Mouse (Mus musculus) embryonic facial prominence, embryonic 11.5 days (tissue): ENCODE data around the gene Tlnrd1. TPM values are rescaled to one million over a fixed set of nuclear protein-coding genes. Genes with fewer than 3 reads are reported as not detected.

Experiments used
- ATAC-seq: fragments of 200-750 bp; cut with Nextera tagmentation; replicated peaks from 2 replicates; pipeline ENCODE4 v1.8.0; 2017; ENCODE audit warnings: low read depth; ENCODE audit not compliant: insufficient number of reproducible peaks, low FRiP score, low TSS enrichment
- DNase-seq: peaks from one replicate; pipeline ENCODE4 v3.0.0-alpha.2; 2015; ENCODE audit warnings: low spot score
- H3K27ac ChIP-seq: fragments of 300-500 bp; sonication (generic); replicated peaks from 2 replicates; pipeline ENCODE4 v1.5.1; 2014; ENCODE audit warnings: mild to moderate bottlenecking, low read depth, low read length, control low read depth
- H3K27me3 ChIP-seq: fragments of 300-500 bp; sonication (generic); 2 replicates; pipeline ENCODE4 v1.6.1; 2014; ENCODE audit warnings: mild to moderate bottlenecking, low read length, moderate library complexity, mixed read lengths; ENCODE audit not compliant: control insufficient read depth, insufficient read depth
- H3K36me3 ChIP-seq: fragments of 300-500 bp; sonication (generic); replicated peaks from 2 replicates; pipeline ENCODE4 v1.6.1; 2014; ENCODE audit warnings: low read depth, mild to moderate bottlenecking, low read length, moderate library complexity, mixed read lengths; ENCODE audit not compliant: control insufficient read depth, insufficient read depth
- H3K4me1 ChIP-seq: fragments of 300-500 bp; sonication (generic); 2 replicates; pipeline ENCODE4 v1.6.1; 2014; ENCODE audit warnings: low read length, mixed read lengths; ENCODE audit not compliant: control insufficient read depth, insufficient read depth
- H3K4me2 ChIP-seq: fragments of 300-500 bp; sonication (generic); 2 replicates; pipeline ENCODE4 v1.6.1; 2014; ENCODE audit warnings: low read depth, mild to moderate bottlenecking, control low read depth, low read length, moderate library complexity
- H3K4me3 ChIP-seq: fragments of 300-500 bp; sonication (generic); 2 replicates; pipeline ENCODE4 v1.5.1; 2014; ENCODE audit warnings: low read depth, low read length, control low read depth
- H3K9ac ChIP-seq: fragments of 300-500 bp; sonication (generic); replicated peaks from 2 replicates; pipeline ENCODE4 v1.6.1; 2014; ENCODE audit warnings: mild to moderate bottlenecking, control low read depth, low read length
- H3K9me3 ChIP-seq: fragments of 300-500 bp; sonication (generic); replicated peaks from 2 replicates; pipeline ENCODE4 v1.6.1; 2016; ENCODE audit warnings: mild to moderate bottlenecking, low read length, inconsistent platforms, mixed read lengths; ENCODE audit not compliant: control insufficient read depth
- WGBS: fragments of 180-500 bp; shearing (Covaris S2); extraction: QIAGEN DNeasy Blood & Tissue Kit; methylation state at CpG from one replicate; pipeline ENCODE4 v1.1.7; 2014; 5-methylcytosine and 5-hydroxymethylcytosine counted together
- polyA plus RNA-seq: library from polyadenylated mRNA; unstranded; fragments of >200 nt; fragmentation: Nextera tagmentation; extraction: Ambion mirVana; gene quantifications from 2 replicates; pipeline ENCODE4 v1.2.1, GENCODE M21; 2014

Gene Tlnrd1
- polyA plus RNA-seq, 1 experiment from 2014 or later: 20.7 TPM

DNA sequence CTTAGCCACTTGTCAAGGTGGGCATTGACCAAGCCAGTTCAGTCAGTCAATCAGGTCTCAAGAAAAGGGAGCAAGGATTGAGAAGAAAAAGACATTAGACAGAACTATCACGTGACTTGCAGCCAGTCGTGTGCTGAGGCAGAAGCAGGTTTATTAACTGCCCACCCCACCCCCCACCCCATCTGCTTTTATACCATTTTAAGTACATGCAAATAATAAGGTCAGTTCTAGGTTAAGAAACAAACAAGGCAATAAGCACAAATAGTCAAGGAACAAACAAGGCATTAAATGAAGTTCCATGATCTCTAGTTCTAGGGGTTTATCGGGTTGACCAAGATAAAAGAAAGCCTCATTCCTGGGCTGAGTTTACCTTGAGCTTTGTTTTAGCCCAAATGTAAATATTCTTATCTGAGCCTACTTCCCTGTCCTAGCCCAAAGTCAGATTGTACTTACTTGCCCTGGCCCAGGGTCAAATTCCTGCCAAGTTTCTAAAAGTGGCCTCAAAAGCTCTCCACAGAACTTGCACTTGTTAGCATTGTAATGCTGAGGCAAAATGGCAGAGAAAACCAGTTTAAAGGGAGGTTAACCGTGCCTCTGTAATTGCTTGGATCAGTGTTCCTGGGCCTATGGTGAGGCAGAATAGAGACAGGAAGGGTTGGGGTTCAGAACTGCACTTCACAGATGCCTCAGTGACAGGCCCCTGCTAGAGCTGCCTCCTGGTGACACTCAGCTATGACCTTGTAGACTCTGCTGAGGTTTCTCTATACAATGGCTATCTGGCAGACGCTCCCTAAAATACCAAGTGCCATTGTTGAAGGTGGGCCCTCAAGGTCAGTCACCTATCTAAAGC is 18.4 kb upstream of the Tlnrd1 start:
- peaks cover 7% of the 10 kb centered on the region; the same call in 1 of the 2 replicates for H3K36me3 ChIP-seq
- WGBS: 72% methylated on average over 5 of the region's 5 CpGs
- no peak overlapping the region for H3K4me3 ChIP-seq
- no peak overlapping the region for H3K4me2 ChIP-seq
- DNase-seq (no peak), ATAC-seq (no peak)
- H3K9ac ChIP-seq: no peak overlapping the region
- no peaks in the 10 kb centered on the region for H3K27me3 ChIP-seq
- H3K4me1 ChIP-seq: no peaks in the 10 kb centered on the region
- no peak overlapping the region for H3K27ac ChIP-seq
- H3K9me3 ChIP-seq: no peaks in the 10 kb centered on the region

DNA sequence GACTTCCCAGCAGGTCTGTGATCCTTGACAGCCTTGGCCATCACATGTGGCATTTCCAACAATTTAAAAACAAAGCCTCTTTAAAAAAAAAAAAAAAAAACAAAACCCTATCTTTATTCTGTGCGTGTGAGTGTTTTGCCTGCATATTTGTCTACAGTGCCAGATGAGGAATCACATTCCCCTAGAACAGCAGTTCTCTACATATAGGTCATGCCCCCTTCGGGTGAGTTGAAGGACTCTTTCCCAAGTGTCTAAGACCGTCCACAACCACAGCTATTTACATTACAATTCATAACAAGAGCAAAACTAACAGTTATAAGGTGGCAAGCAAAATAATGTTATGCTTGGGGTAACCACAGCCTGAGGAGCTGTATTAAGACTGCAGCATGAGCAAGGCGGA is 17.3 kb upstream of the Tlnrd1 start:
- H3K4me2 ChIP-seq: no peak overlapping the region
- ATAC-seq (no peak), DNase-seq (no peak)
- peaks cover 9% of the 10 kb centered on the region; the same call in 1 of the 2 replicates for H3K36me3 ChIP-seq
- no peak overlapping the region for H3K9ac ChIP-seq
- H3K27ac ChIP-seq: no peak overlapping the region
- 85% methylated on average over 4 of the region's 4 CpGs for WGBS
- no peak overlapping the region for H3K4me3 ChIP-seq
- H3K27me3 ChIP-seq: no peaks in the 10 kb centered on the region
- H3K9me3 ChIP-seq: no peaks in the 10 kb centered on the region
- H3K4me1 ChIP-seq: no peaks in the 10 kb centered on the region

DNA sequence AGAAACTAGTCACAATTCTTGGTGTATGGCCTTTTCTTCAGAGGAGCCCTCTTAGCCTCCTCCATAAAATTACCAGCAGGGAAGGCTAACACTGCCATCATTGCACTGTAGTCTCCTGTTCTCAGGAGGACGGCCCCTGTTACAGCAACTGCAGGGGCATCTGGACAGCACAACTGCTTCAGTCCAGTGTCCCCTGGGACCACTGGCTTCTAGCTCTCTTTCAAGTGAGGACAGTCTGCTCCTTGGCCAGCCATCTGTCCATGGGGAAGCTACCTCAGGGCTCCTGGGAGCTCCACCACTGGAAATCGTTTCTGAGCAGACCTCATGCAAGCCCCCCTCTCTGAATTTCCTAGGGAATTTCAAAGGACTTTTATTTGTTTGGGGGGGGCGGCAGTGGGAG is 16.4 kb upstream of the Tlnrd1 start:
- Histone ChIP-seq H3K27me3 (no peaks in the 10 kb centered on the region), H3K4me2 (no peak overlapping the region), H3K4me1 (no peaks in the 10 kb centered on the region), H3K36me3 (peaks cover 9% of the 10 kb centered on the region; the same call in 1 of the 2 replicates), H3K9me3 (no peaks in the 10 kb centered on the region), H3K4me3 (no peak overlapping the region), H3K9ac (no peak overlapping the region), H3K27ac (no peak overlapping the region)
- DNase-seq: no peak
- 74% methylated on average over 3 of the region's 3 CpGs for WGBS
- ATAC-seq: no peak

DNA sequence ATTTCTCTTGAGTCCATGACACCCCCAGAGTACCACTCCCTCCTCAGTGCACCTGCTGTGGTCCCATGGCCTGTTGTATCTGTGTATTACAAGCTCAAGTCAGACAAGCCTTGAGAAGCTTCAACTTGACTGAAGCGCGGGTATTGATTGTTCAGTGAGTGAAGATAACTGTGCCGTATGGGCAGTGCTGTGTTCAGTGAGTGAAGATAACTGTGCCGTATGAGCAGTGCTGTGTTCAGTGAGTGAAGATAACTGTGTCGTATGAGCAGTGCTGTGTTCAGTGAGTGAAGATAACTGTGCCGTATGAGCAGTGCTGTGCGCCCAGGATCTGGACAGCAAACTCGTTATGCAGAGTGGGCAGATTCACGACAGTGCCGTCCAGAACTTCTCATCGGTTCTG is 14.2 kb upstream of the Tlnrd1 start:
- H3K4me2 ChIP-seq: no peak overlapping the region
- peaks cover 9% of the 10 kb centered on the region; the same call in 1 of the 2 replicates for H3K36me3 ChIP-seq
- H3K27me3 ChIP-seq: no peaks in the 10 kb centered on the region
- H3K4me3 ChIP-seq: no peak overlapping the region
- 89% methylated on average over 11 of the region's 11 CpGs for WGBS
- H3K9me3 ChIP-seq: no peaks in the 10 kb centered on the region
- H3K9ac ChIP-seq: no peak overlapping the region
- no peak for ATAC-seq
- no peak overlapping the region for H3K27ac ChIP-seq
- DNase-seq: no peak
- no peaks in the 10 kb centered on the region for H3K4me1 ChIP-seq

DNA sequence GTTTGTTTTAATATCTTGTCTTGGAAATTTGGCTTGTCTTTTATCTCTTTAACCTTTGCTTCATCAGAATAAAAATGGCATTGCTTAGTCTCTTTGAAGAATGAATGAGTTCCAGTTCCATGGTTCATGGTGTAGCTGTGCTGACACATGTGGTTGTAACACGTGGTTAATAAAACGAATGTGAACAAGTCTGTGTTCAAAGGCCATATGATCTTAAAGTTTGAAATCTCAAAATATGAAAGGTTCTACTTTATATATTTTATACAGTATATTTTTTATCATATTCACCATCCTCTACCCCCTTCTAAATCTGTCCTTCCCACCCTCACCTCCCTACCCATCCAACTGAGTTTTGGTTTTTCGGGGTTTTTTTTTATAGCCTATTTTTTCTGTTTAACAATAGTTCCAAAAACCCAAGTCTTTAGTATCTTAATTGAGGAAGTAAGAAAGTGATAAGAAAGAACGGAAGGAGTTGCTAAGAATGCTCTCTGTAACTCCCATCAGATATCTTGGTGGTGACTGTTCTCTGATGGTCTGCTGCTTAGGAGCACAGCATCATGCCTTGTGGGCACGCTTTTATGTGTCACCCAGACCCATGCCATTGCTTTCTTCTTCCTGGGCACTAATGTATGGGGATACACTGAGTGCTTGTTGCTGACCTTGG is 12.1 kb upstream of the Tlnrd1 start:
- Histone ChIP-seq H3K9me3 (no peaks in the 10 kb centered on the region), H3K36me3 (peaks cover 9% of the 10 kb centered on the region; the same call in 1 of the 2 replicates), H3K27me3 (no peaks in the 10 kb centered on the region), H3K27ac (no peak overlapping the region), H3K4me1 (no peaks in the 10 kb centered on the region; the same call in 1 of the 2 replicates), H3K4me2 (no peak overlapping the region), H3K4me3 (no peak overlapping the region), H3K9ac (no peak overlapping the region)
- no peak for ATAC-seq
- no peak for DNase-seq
- 95% methylated on average over 5 of the region's 5 CpGs for WGBS

DNA sequence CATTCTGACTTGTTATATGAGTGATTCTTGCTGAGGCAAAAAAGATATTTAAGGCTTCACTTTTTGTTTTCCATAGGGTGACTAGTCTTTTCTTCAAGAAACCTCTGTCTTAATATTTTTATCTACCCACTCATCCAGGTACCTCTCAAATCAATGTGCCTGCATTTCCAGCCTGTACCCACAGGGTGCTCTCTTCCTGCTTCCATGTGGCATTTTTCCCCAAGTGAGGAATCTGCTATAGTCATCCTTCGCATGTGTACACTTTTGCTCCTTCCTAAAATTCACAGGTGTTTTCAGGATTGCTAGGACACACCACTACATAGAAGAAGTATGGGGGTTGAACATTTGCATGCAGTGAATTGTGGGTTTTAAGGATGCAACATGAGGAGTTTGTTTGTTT is 10.2 kb upstream of the Tlnrd1 start:
- DNase-seq (no peak), ATAC-seq (no peak)
- peaks cover 9% of the 10 kb centered on the region; the same call in 1 of the 2 replicates for H3K36me3 ChIP-seq

DNA sequence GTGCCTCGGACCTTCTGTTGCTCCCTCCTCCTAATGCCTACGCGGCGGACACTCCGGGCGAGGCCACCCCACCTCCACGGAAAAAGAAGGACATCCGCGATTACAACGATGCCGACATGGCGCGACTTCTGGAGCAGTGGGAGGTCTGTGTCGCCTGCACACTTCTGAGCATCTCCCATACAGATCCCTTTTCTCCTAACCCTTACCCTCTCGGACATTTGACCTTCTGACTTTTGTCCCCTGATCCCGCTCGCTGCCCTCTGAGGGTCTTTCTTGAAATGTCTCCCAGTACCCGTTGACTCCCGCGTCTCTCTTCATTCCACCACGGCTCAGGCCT is 8.2 kb upstream of the Tlnrd1 start:
- WGBS: 0% methylated on average over 21 of the region's 21 CpGs
- H3K4me3 ChIP-seq: peak overlapping the region; percentile 76
- H3K4me1 ChIP-seq: no peaks in the 10 kb centered on the region; the same call in 1 of the 2 replicates
- H3K36me3 ChIP-seq: no peaks in the 10 kb centered on the region; the same call in 1 of the 2 replicates
- DNase-seq (no peak), ATAC-seq (no peak; the same call in none of the 2 replicates)
- peak overlapping the region; percentile 74 for H3K4me2 ChIP-seq
- no peaks in the 10 kb centered on the region for H3K27me3 ChIP-seq
- H3K9ac ChIP-seq: peak overlapping the region; percentile 83
- no peaks in the 10 kb centered on the region for H3K9me3 ChIP-seq
- peak overlapping the region; percentile 80 for H3K27ac ChIP-seq

More for the DNA sequence above, 10.2 kb upstream of the Tlnrd1 start:
- 89% methylated on average over 1 of the region's 1 CpGs for WGBS
- no peaks in the 10 kb centered on the region for H3K27me3 ChIP-seq
- no peaks in the 10 kb centered on the region; the same call in 1 of the 2 replicates for H3K4me1 ChIP-seq
- H3K9ac ChIP-seq: no peak overlapping the region
- no peak overlapping the region for H3K27ac ChIP-seq
- H3K4me3 ChIP-seq: no peak overlapping the region
- H3K4me2 ChIP-seq: no peak overlapping the region
- H3K9me3 ChIP-seq: no peaks in the 10 kb centered on the region
